Mouse (Mus musculus): ENCODE results near the gene Cyb5rl. TPM values are rescaled to one million over a fixed set of nuclear protein-coding genes. Genes with fewer than 3 reads are reported as not detected.

Gene Cyb5rl
- polyA plus RNA-seq, 1 experiment, result 4.8 TPM

- Histone ChIP-seq H3K27ac (ENCODE audit: insufficient read depth, low read length) (no peak overlapping the region), H3K4me1 (ENCODE audit: control insufficient read depth, insufficient read depth, low read length) (no peaks in the 10 kb centered on the region)
These were observed 27.8 kb downstream of the Cyb5rl start for GRCm38 (mm10) chr4:107094484-107095187.

GRCm38 (mm10) chr4:107096043-107096442, 29.3 kb downstream of the Cyb5rl start:
- Histone ChIP-seq H3K9me3 (replicated peaks; ENCODE audit: control insufficient read depth, insufficient read depth, low read length, poor library complexity, severe bottlenecking) (no peaks in the 10 kb centered on the region), H3K4me3 (ENCODE audit: low read depth, low read length) (no peak overlapping the region), H3K27ac (ENCODE audit: insufficient read depth, low read length) (no peak overlapping the region), H3K9ac (ENCODE audit: low read depth, poor library complexity, severe bottlenecking) (no peak overlapping the region), H3K4me1 (ENCODE audit: control insufficient read depth, insufficient read depth, low read length) (no peaks in the 10 kb centered on the region), H3K36me3 (ENCODE audit: control insufficient read depth, insufficient read depth, low read length, poor library complexity, severe bottlenecking) (no peaks in the 10 kb centered on the region), H3K27me3 (ENCODE audit: control insufficient read depth, insufficient read depth, low read length, poor library complexity, severe bottlenecking) (no peaks in the 10 kb centered on the region)
- no peak for TF ChIP-seq EP300 (IDR thresholded peaks at IDR 0.05; ENCODE audit: insufficient read depth, low read depth, low read length)
- no peak for TF ChIP-seq POLR2A (IDR thresholded peaks at IDR 0.05; ENCODE audit: insufficient read depth, low read length)
- no peak for TF ChIP-seq CTCF (IDR thresholded peaks at IDR 0.05; ENCODE audit: low read depth, low read length)

More at GRCm38 (mm10) chr4:107094484-107095187, 27.8 kb downstream of the Cyb5rl start:
- no peaks in the 10 kb centered on the region for H3K9me3 ChIP-seq (replicated peaks; ENCODE audit: control insufficient read depth, insufficient read depth, low read length, poor library complexity, severe bottlenecking)
- no peak overlapping the region for H3K4me3 ChIP-seq (ENCODE audit: low read depth, low read length)
- no peaks in the 10 kb centered on the region for H3K27me3 ChIP-seq (ENCODE audit: control insufficient read depth, insufficient read depth, low read length, poor library complexity, severe bottlenecking)
- no peaks in the 10 kb centered on the region for H3K36me3 ChIP-seq (ENCODE audit: control insufficient read depth, insufficient read depth, low read length, poor library complexity, severe bottlenecking)
- no peak overlapping the region for H3K9ac ChIP-seq (ENCODE audit: low read depth, poor library complexity, severe bottlenecking)
- no peak for TF ChIP-seq POLR2A (IDR thresholded peaks at IDR 0.05; ENCODE audit: insufficient read depth, low read length)
- TF ChIP-seq CTCF (IDR thresholded peaks at IDR 0.05; ENCODE audit: low read depth, low read length), result no peak
- no peak for TF ChIP-seq EP300 (IDR thresholded peaks at IDR 0.05; ENCODE audit: insufficient read depth, low read depth, low read length)

- H3K4me3 ChIP-seq (ENCODE audit: low read depth, low read length), result peak within 1 kb of the TSS; percentile 2; the same call in 1 of the 2 replicates
- H3K4me1 ChIP-seq (ENCODE audit: control insufficient read depth, insufficient read depth, low read length), result no peaks in the 10 kb centered on the region
- H3K36me3 ChIP-seq (ENCODE audit: control insufficient read depth, insufficient read depth, low read length, poor library complexity, severe bottlenecking), result no peaks in the 10 kb centered on the region
- H3K9ac ChIP-seq (ENCODE audit: low read depth, poor library complexity, severe bottlenecking), result no peak within 1 kb of the TSS
- no peaks in the 10 kb centered on the region for H3K27me3 ChIP-seq (ENCODE audit: control insufficient read depth, insufficient read depth, low read length, poor library complexity, severe bottlenecking)
- H3K27ac ChIP-seq (ENCODE audit: insufficient read depth, low read length), result no peak within 1 kb of the TSS
- no peaks in the 10 kb centered on the region for H3K9me3 ChIP-seq (replicated peaks; ENCODE audit: control insufficient read depth, insufficient read depth, low read length, poor library complexity, severe bottlenecking)
- TF ChIP-seq POLR2A (IDR thresholded peaks at IDR 0.05; ENCODE audit: insufficient read depth, low read length) (no peak), CTCF (IDR thresholded peaks at IDR 0.05; ENCODE audit: low read depth, low read length) (no peak), EP300 (IDR thresholded peaks at IDR 0.05; ENCODE audit: insufficient read depth, low read depth, low read length) (no peak)
These were observed 30.1 kb downstream of the Cyb5rl start, which contains the start of gene Cdcp2 for GRCm38 (mm10) chr4:107096841-107097373. Cdcp2 (plus strand) TSS chr4:107096891.

- no peaks in the 10 kb centered on the region for H3K36me3 ChIP-seq (ENCODE audit: control insufficient read depth, insufficient read depth, low read length, poor library complexity, severe bottlenecking)
- TF ChIP-seq EP300 (IDR thresholded peaks at IDR 0.05; ENCODE audit: insufficient read depth, low read depth, low read length) (no peak), POLR2A (IDR thresholded peaks at IDR 0.05; ENCODE audit: insufficient read depth, low read length) (no peak), CTCF (IDR thresholded peaks at IDR 0.05; ENCODE audit: low read depth, low read length) (no peak)
- H3K9ac ChIP-seq (ENCODE audit: low read depth, poor library complexity, severe bottlenecking), result no peak overlapping the region
- H3K27me3 ChIP-seq (ENCODE audit: control insufficient read depth, insufficient read depth, low read length, poor library complexity, severe bottlenecking), result no peaks in the 10 kb centered on the region
- H3K27ac ChIP-seq (ENCODE audit: insufficient read depth, low read length), result no peak overlapping the region
- peak overlapping the region; percentile 2 for H3K4me3 ChIP-seq (ENCODE audit: low read depth, low read length)
- H3K9me3 ChIP-seq (replicated peaks; ENCODE audit: control insufficient read depth, insufficient read depth, low read length, poor library complexity, severe bottlenecking), result no peaks in the 10 kb centered on the region
- H3K4me1 ChIP-seq (ENCODE audit: control insufficient read depth, insufficient read depth, low read length), result no peaks in the 10 kb centered on the region
These were observed 31.1 kb downstream of the Cyb5rl start for GRCm38 (mm10) chr4:107097871-107098270.

GRCm38 (mm10) chr4:107098375-107098774, 31.6 kb downstream of the Cyb5rl start:
- TF ChIP-seq CTCF (IDR thresholded peaks at IDR 0.05; ENCODE audit: low read depth, low read length) (no peak), POLR2A (IDR thresholded peaks at IDR 0.05; ENCODE audit: insufficient read depth, low read length) (no peak), EP300 (IDR thresholded peaks at IDR 0.05; ENCODE audit: insufficient read depth, low read depth, low read length) (no peak)
- H3K4me1 ChIP-seq (ENCODE audit: control insufficient read depth, insufficient read depth, low read length), result no peaks in the 10 kb centered on the region
- no peak overlapping the region for H3K27ac ChIP-seq (ENCODE audit: insufficient read depth, low read length)

More at GRCm38 (mm10) chr4:107098375-107098774, 31.6 kb downstream of the Cyb5rl start:
- no peak overlapping the region for H3K4me3 ChIP-seq (ENCODE audit: low read depth, low read length)
- H3K9ac ChIP-seq (ENCODE audit: low read depth, poor library complexity, severe bottlenecking), result no peak overlapping the region
- H3K36me3 ChIP-seq (ENCODE audit: control insufficient read depth, insufficient read depth, low read length, poor library complexity, severe bottlenecking), result no peaks in the 10 kb centered on the region
- no peaks in the 10 kb centered on the region for H3K9me3 ChIP-seq (replicated peaks; ENCODE audit: control insufficient read depth, insufficient read depth, low read length, poor library complexity, severe bottlenecking)
- H3K27me3 ChIP-seq (ENCODE audit: control insufficient read depth, insufficient read depth, low read length, poor library complexity, severe bottlenecking), result no peaks in the 10 kb centered on the region
